Mouse (Mus musculus): ENCODE data around the gene Itgb1bp1. TPM values are rescaled to one million over a fixed set of nuclear protein-coding genes. Genes with fewer than 3 reads are reported as not detected.

Gene Itgb1bp1
- polyA plus RNA-seq, 1 experiment from 2014 or later, result 45.7 TPM

DNA sequence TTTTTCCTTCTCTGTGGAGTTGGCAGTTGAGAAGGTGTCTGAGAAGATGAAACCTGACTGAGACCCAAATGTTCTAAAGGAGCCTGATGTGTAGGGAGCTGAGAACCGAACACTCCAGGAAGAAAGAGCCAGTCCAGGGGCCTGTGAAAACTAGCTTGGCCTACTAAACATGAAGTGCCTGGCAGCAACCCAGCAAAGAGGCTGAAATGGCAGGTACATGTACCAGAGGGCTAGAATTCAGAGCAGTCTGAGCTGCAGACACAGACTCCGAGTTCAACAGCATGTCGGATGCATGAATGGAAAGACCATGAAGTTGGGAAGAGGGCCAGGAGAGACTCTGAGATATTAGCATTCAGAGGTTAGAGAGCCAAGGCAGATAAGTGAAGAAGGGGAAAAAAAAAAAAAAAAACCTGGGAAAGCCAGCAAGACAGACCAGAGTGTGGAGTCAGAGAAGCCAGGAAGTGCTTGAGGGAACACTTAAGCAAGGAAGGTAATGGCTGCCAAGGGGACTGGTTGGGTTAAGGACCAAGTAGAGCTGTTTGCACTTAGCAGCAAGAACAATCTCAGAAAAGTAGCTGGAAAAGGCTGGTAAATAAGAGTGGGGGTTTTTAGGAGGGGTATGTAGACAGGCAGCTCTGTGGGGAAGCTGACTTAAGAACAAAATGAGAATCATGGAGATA is 2.8 kb upstream of the Itgb1bp1 start:
- WGBS, result 96% methylated on average over 3 of the region's 3 CpGs

DNA sequence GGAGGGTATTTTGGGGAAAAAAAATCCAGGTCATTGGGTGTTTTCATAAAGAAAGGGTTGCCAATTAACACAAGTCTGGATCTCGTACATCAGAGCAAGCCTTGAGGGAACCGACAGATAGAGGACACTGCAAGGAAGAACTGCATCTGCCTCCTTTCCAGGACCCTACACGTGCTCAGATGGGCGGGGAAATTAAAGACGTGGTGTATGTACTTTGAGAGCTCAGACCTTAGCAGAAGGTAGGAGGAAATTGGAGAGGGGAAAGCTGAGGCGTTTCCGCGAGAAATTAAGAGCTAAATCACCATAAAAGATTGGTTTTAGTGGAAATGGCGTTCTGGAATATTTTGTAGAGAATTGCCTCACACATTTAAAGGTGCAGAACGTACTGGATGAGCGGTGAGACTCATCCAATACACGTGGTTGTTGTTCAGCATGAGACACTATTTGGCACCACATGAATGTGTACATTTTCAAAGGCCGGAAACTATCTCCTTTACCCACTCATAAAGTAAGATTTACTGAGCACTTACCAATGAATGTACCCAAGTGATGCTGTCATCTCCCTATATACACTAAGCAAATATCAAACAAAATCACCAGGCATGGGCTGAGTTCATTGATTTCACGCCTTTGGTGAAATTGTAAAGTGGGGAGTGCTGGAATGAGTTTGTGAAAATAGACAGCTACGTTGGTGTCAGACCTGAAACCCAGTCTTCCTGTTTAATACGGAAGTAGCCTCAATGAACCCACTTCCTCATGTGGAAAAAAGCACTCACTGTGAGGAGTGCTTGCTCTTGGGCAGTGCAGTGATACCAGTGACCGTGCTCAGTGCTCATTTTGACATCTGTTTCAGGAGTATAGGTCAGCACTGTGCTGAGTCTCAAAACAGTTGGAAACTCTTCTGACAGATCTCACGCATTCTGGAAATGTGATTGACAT is 897 bp upstream of the Itgb1bp1 start:
- DNase-seq (ENCODE audit: low spot score), result no peak
- H3K27me3 ChIP-seq (ENCODE audit: insufficient read depth, poor library complexity, severe bottlenecking), result no peaks in the 10 kb centered on the region
- 41% methylated on average over 18 of the region's 18 CpGs for WGBS
- H3K4me3 ChIP-seq, result peak overlapping the region; percentile 85
- H3K36me3 ChIP-seq, result peaks cover 36% of the 10 kb centered on the region
- H3K9me3 ChIP-seq, result no peaks in the 10 kb centered on the region
- H3K4me1 ChIP-seq (replicated peaks), result peaks cover 17% of the 10 kb centered on the region
- H3K27ac ChIP-seq, result peak overlapping the region; percentile 93

More for the DNA sequence above, 2.8 kb upstream of the Itgb1bp1 start:
- H3K36me3 ChIP-seq, result peaks cover 55% of the 10 kb centered on the region
- no peaks in the 10 kb centered on the region for H3K9me3 ChIP-seq
- peaks cover 17% of the 10 kb centered on the region for H3K4me1 ChIP-seq (replicated peaks)
- H3K4me3 ChIP-seq, result no peak overlapping the region
- no peak for DNase-seq (ENCODE audit: low spot score)
- no peak overlapping the region for H3K27ac ChIP-seq
- H3K27me3 ChIP-seq (ENCODE audit: insufficient read depth, poor library complexity, severe bottlenecking), result no peaks in the 10 kb centered on the region

DNA sequence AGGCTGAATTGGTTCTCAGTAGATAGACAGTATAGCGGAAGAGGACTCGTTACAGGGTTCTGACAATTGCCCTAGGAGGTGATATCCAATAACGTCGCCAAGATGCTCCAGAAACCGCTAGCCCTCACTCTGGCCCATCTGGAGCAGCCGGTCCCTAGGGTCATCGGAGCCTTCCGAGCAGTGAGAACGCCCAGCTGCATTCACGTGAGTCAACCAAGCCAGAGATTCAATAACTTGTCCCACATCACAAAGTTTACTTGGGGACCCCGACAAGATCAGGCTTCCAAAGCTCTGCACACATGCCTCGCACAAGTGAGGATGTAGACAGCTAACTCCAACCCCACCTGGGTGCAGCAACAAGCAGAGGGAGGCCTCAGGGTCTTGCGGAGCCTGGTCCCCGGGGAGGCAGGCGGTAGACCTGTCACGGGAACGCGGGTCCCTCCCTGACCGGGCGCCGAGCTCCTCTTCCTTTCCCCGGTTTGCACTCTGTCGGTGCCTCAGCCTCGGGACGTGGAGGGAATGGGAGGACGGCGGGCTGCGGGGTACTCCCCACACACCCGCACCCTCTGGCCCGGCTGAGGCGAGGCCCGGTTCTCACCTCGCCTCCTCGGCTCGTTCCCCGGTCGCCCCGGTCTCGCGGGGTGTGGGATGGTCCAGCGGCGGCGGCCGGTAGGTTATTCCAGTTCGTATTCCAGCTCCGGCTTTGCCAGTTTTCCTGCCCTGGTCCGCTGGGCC is 409 bp downstream of the Itgb1bp1 start:
- H3K4me3 ChIP-seq, result peak overlapping the region; percentile 85
- DNase-seq (ENCODE audit: low spot score), result no peak
- H3K27me3 ChIP-seq (ENCODE audit: insufficient read depth, poor library complexity, severe bottlenecking), result no peaks in the 10 kb centered on the region
- peaks cover 17% of the 10 kb centered on the region for H3K4me1 ChIP-seq (replicated peaks)
- WGBS, result under 1% methylated on average over 47 of the region's 47 CpGs
- H3K27ac ChIP-seq, result peak overlapping the region; percentile 93
- H3K36me3 ChIP-seq, result peaks cover 23% of the 10 kb centered on the region
- H3K9me3 ChIP-seq, result no peaks in the 10 kb centered on the region

DNA sequence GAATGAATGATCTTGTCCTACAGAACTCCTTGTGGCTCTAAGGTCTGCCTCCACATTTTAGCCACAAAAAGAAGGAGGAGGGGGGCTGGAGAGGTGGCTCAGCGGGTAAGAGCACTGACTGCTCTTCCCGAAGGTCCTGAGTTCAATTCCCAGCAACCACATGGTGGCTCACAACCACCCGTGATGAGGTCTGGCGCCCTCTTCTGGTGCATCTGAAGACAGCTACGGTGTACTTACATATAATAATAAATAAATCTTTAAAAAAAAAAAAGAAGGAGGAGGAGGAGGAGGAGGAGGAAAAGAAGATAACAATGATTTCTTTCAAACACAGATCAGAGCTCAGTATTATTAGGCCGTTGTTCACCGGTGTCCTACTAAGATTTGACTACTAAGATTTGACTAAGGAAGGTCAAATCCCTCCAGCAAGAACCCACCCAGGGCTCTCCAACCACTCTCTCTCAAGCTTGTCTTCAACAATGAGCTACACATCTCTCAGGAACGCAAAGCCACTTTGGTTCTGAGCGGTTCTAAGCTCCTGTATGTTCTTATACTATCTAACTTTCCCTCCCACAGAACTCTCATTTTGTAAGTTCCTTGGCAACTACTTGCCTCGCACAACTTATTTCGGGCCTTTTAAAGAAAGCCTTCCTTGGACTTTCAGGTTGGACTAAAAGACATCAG is 1.2 kb downstream of the Itgb1bp1 start, which contains the start of gene Cpsf3:
TSS of gene Cpsf3 (plus strand) at position 631 of the 681 bp plus-strand sequence.
- H3K9me3 ChIP-seq, result no peaks in the 10 kb centered on the region
- H3K4me1 ChIP-seq (replicated peaks), result peaks cover 17% of the 10 kb centered on the region
- DNase-seq (ENCODE audit: low spot score), result no peak
- peak within 1 kb of the TSS; percentile 93 for H3K27ac ChIP-seq
- H3K4me3 ChIP-seq, result peak within 1 kb of the TSS; percentile 85
- H3K27me3 ChIP-seq (ENCODE audit: insufficient read depth, poor library complexity, severe bottlenecking), result no peaks in the 10 kb centered on the region
- peaks cover 15% of the 10 kb centered on the region for H3K36me3 ChIP-seq
- WGBS, result 51% methylated on average over 11 of the region's 11 CpGs

DNA sequence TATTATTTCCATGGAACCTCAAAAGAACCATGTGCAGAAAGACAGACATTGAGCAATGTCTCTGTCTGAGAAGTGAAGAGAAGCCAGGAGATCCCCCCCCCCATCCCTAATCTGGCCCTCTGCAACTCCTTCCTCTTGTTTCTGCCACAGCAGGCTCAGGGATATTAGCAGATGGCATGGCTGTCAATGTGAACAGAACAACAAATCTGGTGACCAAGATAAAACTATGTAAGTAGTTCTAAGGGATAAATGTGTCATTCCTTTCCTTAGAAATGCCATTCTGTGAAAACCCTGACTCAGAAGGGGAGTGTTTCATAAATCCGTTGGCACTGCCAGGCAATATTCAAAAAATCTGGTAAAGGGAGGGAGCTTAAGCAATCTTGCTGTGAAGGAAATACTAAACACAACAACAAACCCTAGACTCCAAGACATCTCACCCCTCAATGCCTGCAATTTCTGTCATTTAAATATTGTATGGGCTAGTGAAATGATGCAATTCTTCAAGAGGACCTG is 8.7 kb downstream of the Itgb1bp1 start:
- whole genome bisulfite sequencing, result 81% methylated on average over 1 of the region's 1 CpGs
- no peak for DNase-seq (ENCODE audit: low spot score)
- no peaks in the 10 kb centered on the region for H3K27me3 ChIP-seq (ENCODE audit: insufficient read depth, poor library complexity, severe bottlenecking)
- H3K36me3 ChIP-seq, result peaks cover 17% of the 10 kb centered on the region
- H3K4me3 ChIP-seq, result no peak overlapping the region
- no peak overlapping the region for H3K27ac ChIP-seq
- H3K4me1 ChIP-seq (replicated peaks), result no peaks in the 10 kb centered on the region
- no peaks in the 10 kb centered on the region for H3K9me3 ChIP-seq

DNA sequence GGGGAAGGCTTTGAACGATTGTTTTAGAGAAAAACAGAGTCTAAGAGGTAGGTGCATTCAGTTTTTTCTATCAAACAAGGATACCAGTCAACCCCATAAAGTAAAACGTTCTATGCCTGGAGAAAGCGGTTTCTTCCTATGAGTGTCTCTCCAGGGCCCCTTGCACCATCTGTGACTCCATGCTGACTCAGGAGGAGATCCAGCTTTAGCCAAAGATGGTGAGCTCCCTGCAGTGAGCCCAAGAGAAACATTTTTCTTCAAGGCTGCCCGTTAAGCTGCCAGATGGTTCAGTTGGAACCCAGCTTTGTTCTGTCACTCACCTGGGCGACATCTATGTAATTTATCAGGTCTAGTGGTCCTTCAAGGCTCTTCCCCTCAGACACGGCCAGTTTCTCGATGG is 11.6 kb downstream of the Itgb1bp1 start:
- H3K36me3 ChIP-seq, result peaks cover 47% of the 10 kb centered on the region
- H3K9me3 ChIP-seq, result no peaks in the 10 kb centered on the region
- no peaks in the 10 kb centered on the region for H3K4me1 ChIP-seq (replicated peaks)
- 83% methylated on average over 7 of the region's 7 CpGs for WGBS
- no peaks in the 10 kb centered on the region for H3K27me3 ChIP-seq (ENCODE audit: insufficient read depth, poor library complexity, severe bottlenecking)
- H3K4me3 ChIP-seq, result no peak overlapping the region
- DNase-seq (ENCODE audit: low spot score), result no peak
- H3K27ac ChIP-seq, result no peak overlapping the region

DNA sequence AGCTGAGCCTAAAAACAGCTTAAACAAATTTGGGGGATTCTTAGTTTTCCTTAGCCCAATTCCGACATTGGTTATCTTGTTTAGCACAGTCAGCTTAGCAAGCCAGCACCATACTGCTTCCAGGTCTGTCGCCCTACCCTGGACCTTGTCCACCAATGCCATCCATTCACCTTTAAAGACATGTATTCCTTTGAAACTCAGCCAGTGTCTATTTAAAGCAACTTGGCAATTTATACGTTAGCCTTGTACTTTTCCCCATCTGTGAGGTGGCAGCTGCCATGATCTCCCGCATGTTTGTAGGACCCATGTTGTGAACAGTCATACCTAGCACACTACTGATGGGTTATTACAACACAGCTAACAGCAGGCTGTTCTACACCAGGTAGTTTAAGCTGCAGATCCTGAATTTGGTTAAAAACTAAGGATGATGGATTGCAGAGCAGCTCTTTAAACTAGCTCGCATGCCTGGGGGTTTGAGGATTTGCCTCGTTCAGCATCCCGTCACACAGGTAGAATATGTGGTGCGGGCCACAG is 17.9 kb downstream of the Itgb1bp1 start:
- no peak overlapping the region for H3K4me3 ChIP-seq
- no peak for DNase-seq (ENCODE audit: low spot score)
- H3K27ac ChIP-seq, result no peak overlapping the region
- 92% methylated on average over 8 of the region's 8 CpGs for WGBS
- no peaks in the 10 kb centered on the region for H3K4me1 ChIP-seq (replicated peaks)
- H3K9me3 ChIP-seq, result no peaks in the 10 kb centered on the region
- H3K27me3 ChIP-seq (ENCODE audit: insufficient read depth, poor library complexity, severe bottlenecking), result no peaks in the 10 kb centered on the region
- peaks cover 98% of the 10 kb centered on the region for H3K36me3 ChIP-seq

DNA sequence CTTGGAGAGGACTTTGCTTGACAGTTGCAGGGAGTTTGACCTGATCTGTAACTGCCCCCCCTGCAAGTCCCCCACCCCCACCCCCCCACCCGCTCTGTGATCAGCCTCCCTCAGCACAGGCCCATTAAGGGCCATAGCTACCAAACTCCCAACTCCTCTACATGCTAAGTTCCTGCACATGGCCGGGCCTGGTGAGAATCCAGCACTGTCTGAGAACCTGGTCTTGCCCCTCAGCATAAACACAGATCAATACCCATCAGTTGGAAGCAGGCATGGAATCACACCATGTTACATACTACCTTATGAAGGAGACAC is 19.3 kb downstream of the Itgb1bp1 start:
- Histone ChIP-seq H3K36me3 (peaks cover 98% of the 10 kb centered on the region), H3K4me3 (no peak overlapping the region), H3K4me1 (replicated peaks) (no peaks in the 10 kb centered on the region), H3K9me3 (no peaks in the 10 kb centered on the region), H3K27me3 (ENCODE audit: insufficient read depth, poor library complexity, severe bottlenecking) (no peaks in the 10 kb centered on the region), H3K27ac (no peak overlapping the region)
- WGBS, result 88% methylated on average over 2 of the region's 2 CpGs
- DNase-seq (ENCODE audit: low spot score), result no peak

DNA sequence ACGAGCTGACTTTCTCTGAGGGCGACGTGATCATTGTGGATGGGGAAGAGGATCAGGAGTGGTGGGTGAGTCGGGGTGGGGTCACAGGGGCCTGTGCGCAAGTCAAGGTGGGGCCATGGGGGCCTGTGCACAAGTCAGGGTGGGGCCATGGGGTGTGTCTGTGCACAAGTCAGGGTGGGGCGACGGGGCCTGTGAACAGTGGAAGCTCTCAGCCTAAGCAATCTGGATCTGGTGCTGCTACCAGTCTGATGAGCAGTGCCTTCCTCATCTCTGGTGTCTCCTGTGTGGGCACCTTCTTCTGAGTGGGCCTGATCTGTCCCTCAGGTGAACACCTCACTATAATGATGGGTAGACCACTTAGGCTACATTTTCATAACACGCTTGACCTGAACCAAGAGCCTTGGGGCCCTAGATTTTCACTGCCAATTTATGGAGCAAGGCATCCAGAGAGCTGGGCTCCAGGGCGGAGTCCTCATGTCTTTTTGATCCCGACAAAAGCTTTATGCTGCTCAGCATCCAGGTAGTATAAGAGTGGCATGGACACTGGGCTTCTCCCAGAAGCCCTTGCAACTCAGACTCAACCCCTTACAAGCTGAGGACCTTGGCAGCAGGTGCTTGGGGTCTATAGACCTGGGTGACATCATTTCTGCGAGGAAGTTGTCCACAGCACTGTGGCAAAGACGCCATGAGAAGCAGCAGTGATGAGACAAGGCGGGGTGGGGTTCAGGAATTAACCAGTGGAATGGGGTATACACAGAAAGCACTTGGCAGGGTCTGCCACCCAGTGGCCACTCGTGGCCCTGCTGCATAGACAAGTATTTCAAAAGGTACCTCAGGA is 19.9 kb downstream of the Itgb1bp1 start:
- peaks cover 98% of the 10 kb centered on the region for H3K36me3 ChIP-seq
- no peak overlapping the region for H3K4me3 ChIP-seq
- no peaks in the 10 kb centered on the region for H3K27me3 ChIP-seq (ENCODE audit: insufficient read depth, poor library complexity, severe bottlenecking)
- no peak overlapping the region for H3K27ac ChIP-seq
- H3K4me1 ChIP-seq (replicated peaks), result no peaks in the 10 kb centered on the region
- H3K9me3 ChIP-seq, result no peaks in the 10 kb centered on the region
- 78% methylated on average over 14 of the region's 14 CpGs for WGBS
- peak; percentile 51 for DNase-seq (ENCODE audit: low spot score)

DNA sequence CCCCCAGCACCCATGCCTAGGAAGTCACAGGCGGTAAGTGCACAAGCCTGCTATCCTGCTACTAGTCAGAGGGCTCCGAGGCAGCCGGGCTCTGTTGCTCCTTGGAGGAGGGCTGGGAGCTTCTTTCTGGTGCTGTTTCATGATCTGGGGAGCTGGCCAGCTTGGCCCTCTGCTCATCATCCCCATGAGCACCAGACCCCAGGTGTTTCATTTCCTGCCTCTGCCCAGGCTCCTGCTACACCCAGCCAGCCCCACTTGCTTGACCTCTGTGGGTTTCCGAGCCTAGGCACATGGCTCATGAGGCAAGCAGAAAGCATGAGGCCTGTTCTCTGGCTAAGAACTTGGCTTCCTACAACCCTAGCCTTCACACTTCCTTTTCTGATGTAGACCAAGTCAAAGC is 20.6 kb downstream of the Itgb1bp1 start:
- Histone ChIP-seq H3K4me3 (no peak overlapping the region), H3K36me3 (peaks cover 98% of the 10 kb centered on the region), H3K9me3 (no peaks in the 10 kb centered on the region), H3K27me3 (ENCODE audit: insufficient read depth, poor library complexity, severe bottlenecking) (no peaks in the 10 kb centered on the region), H3K27ac (no peak overlapping the region), H3K4me1 (replicated peaks) (no peaks in the 10 kb centered on the region)
- no peak for DNase-seq (ENCODE audit: low spot score)
- 93% methylated on average over 4 of the region's 4 CpGs for WGBS

DNA sequence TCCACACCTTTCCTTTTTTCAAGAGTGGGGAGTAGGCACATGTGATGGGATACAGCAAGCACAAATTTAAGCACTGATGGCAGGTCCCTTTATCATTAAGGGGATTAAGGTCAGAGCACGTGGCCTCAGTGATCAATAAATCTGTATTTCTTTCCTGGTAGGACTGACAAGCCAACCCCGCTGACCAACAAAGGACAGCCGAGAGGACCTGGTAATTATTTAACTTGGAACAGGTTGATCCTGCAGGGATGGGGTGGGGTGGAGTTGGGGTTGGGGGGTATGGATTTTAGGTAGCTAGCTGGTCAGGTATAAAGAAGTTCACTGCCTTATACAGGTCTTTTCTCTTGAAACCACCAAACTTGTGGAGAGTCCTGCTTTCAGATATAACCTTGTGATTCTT is 21.1 kb downstream of the Itgb1bp1 start:
- WGBS, result 90% methylated on average over 3 of the region's 3 CpGs
- Histone ChIP-seq H3K9me3 (no peaks in the 10 kb centered on the region), H3K27me3 (ENCODE audit: insufficient read depth, poor library complexity, severe bottlenecking) (no peaks in the 10 kb centered on the region), H3K4me3 (no peak overlapping the region), H3K27ac (no peak overlapping the region), H3K4me1 (replicated peaks) (no peaks in the 10 kb centered on the region), H3K36me3 (peaks cover 98% of the 10 kb centered on the region)
- no peak for DNase-seq (ENCODE audit: low spot score)

Data from hindbrain, embryonic 10.5 days (tissue).